Mouse (Mus musculus): Measurements from ENCODE around the gene Smap2.

DNA sequence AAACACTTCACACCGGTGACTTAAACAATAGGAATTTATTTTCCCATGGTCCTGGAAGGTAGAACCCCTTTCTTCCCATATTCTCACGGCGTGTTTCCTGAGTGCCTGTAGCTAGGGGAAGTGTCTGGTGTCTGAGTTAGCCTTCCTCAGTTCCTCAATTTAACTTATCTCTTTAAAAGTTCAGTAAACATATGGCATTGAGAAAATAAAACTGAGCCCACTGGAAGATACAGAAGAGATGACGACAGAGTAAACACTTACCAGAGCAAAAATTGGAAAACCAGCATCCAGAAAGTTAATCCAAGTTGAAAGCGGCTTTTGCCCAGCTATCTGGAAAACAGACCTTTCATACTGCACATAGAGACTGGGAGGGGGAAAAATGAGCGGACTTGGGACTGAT, 64.9 kb downstream of the Smap2 start:
- TF ChIP-seq CTCF (IDR thresholded peaks at IDR 0.05; ENCODE audit: control insufficient read depth, insufficient read depth, insufficient replicate concordance, low read depth, low read length), result no peak
- TF ChIP-seq POLR2A (IDR thresholded peaks at IDR 0.05; ENCODE audit: control insufficient read depth, low read depth, low read length), result no peak
